Mouse (Mus musculus) kidney, postnatal 0 days (tissue): ENCODE measurements around the gene Odf4. TPM values are rescaled to one million over a fixed set of nuclear protein-coding genes. Genes with fewer than 3 reads are reported as not detected.

Experiments used
- ATAC-seq: fragments of 200-750 bp; cut with Nextera tagmentation; replicated peaks from 2 replicates; pipeline ENCODE4 v1.8.0; 2017; ENCODE audit warnings: low read depth, moderate number of reproducible peaks, moderate TSS enrichment, moderate library complexity; ENCODE audit not compliant: low FRiP score
- DNase-seq: peaks from one replicate; pipeline ENCODE4 v3.0.0-alpha.2; 2016; ENCODE audit warnings: low spot score
- H3K27ac ChIP-seq: fragments of 300-500 bp; sonication (generic); 2 replicates; pipeline ENCODE4 v1.5.1; 2014; ENCODE audit warnings: mild to moderate bottlenecking
- H3K27me3 ChIP-seq: fragments of 300-500 bp; sonication (generic); 2 replicates; pipeline ENCODE4 v1.6.1; 2014; ENCODE audit warnings: low read length, mixed read lengths; ENCODE audit not compliant: insufficient read depth
- H3K36me3 ChIP-seq: fragments of 300-500 bp; sonication (generic); 2 replicates; pipeline ENCODE4 v1.6.1; 2014; ENCODE audit warnings: low read length, mixed read lengths; ENCODE audit not compliant: insufficient read depth
- H3K4me1 ChIP-seq: fragments of 300-500 bp; sonication (generic); replicated peaks from 2 replicates; pipeline ENCODE4 v1.6.1; 2014; ENCODE audit warnings: antibody characterized with exemption, low read length, mixed read lengths; ENCODE audit not compliant: insufficient read depth
- H3K4me2 ChIP-seq: fragments of 300-500 bp; sonication (generic); 2 replicates; pipeline ENCODE4 v1.6.1; 2014; ENCODE audit warnings: mild to moderate bottlenecking, low read length, moderate library complexity, mixed read lengths
- H3K4me3 ChIP-seq: fragments of 300-500 bp; sonication (generic); replicated peaks from 2 replicates; pipeline ENCODE4 v1.5.1; 2014; ENCODE audit warnings: low read depth, low read length
- H3K9ac ChIP-seq: fragments of 300-500 bp; sonication (generic); 2 replicates; pipeline ENCODE4 v1.6.1; 2014; ENCODE audit warnings: low read depth, low read length
- H3K9me3 ChIP-seq: fragments of 300-500 bp; sonication (generic); replicated peaks from 2 replicates; pipeline ENCODE4 v1.6.1; 2016; ENCODE audit warnings: low read length, inconsistent platforms, mixed read lengths
- CTCF ChIP-seq: IDR thresholded peaks from 2 replicates; pipeline ENCODE4 v1.5.1; 2016; ENCODE audit warnings: antibody characterized with exemption, low read depth, mild to moderate bottlenecking, moderate library complexity
- WGBS: fragments of 180-500 bp; shearing (Covaris S2); extraction: QIAGEN DNeasy Blood & Tissue Kit; methylation state at CpG from one replicate; pipeline ENCODE4 v1.1.7; 2014; 5-methylcytosine and 5-hydroxymethylcytosine counted together
- polyA plus RNA-seq: library from polyadenylated mRNA; unstranded; fragments of >200 nt; fragmentation: Nextera tagmentation; extraction: Ambion mirVana; gene quantifications from 2 replicates; pipeline ENCODE4 v1.2.1, GENCODE M21; 2015

Gene Odf4
- polyA plus RNA-seq, 1 experiment from 2014 or later: 0.29 TPM

DNA sequence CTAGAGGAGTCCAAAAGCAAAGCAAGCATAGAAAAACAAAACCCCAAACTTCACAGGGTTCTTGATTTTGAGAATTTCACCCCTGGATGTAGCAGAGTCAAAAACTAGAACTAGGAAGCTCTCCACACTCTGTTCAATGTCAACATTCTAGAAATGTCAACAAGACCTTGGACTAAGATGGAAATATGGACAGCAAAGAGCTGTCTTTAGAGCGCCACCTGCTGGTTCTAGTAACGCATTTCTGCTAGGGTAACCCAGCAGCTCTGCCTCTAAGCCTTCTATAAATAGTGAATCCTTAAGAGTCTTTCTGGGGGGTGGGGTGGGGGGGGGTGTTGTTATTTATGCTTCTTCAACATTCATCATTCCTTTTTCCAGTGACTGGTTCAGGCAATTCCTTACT lies 52.0 kb downstream of the Odf4 start:
- Histone ChIP-seq H3K4me3 (no peak overlapping the region), H3K9me3 (no peaks in the 10 kb centered on the region), H3K4me1 (no peaks in the 10 kb centered on the region), H3K27ac (no peak overlapping the region), H3K27me3 (no peaks in the 10 kb centered on the region), H3K9ac (no peak overlapping the region), H3K4me2 (no peak overlapping the region), H3K36me3 (no peaks in the 10 kb centered on the region)
- WGBS: 0% methylated on average over 2 of the region's 2 CpGs
- ATAC-seq (no peak), DNase-seq (peak; percentile 90)
- peak; percentile 85 for TF ChIP-seq CTCF

Other genes starting within 250 kb of the Odf4 start
- gene Myh10, start 235.5 kb downstream of the Odf4 start, polyA plus RNA-seq: 83.8 and 93.9 TPM in 2 replicates
- gene Ndel1, start 55.2 kb downstream of the Odf4 start, polyA plus RNA-seq: 86.1 and 90.9 TPM in 2 replicates
- gene Rnf222, start 38.5 kb downstream of the Odf4 start, polyA plus RNA-seq: 0.13 and 0.17 TPM in 2 replicates
- gene Rpl26, start 25.5 kb downstream of the Odf4 start, polyA plus RNA-seq: 1,114 and 1,312 TPM in 2 replicates
- 8.9 and 11.3 TPM in 2 replicates for gene Arhgef15, start 30.4 kb upstream of the Odf4 start, polyA plus RNA-seq
- 11.1 and 11.5 TPM in 2 replicates for gene Slc25a35, start 41.0 kb upstream of the Odf4 start, polyA plus RNA-seq
- gene Rangrf, start 48.1 kb upstream of the Odf4 start, polyA plus RNA-seq: 55.6 and 58.3 TPM in 2 replicates
- 20.9 and 23.3 TPM in 2 replicates for gene Pfas, start 81.4 kb upstream of the Odf4 start, polyA plus RNA-seq
- gene Ctc1, start 88.8 kb upstream of the Odf4 start, polyA plus RNA-seq: 27.6 and 27.7 TPM in 2 replicates
- 49.3 and 61.1 TPM in 2 replicates for gene Aurkb, start 118.6 kb upstream of the Odf4 start, polyA plus RNA-seq
- 11.9 and 13.3 TPM in 2 replicates for gene Borcs6, start 132.6 kb upstream of the Odf4 start, polyA plus RNA-seq
- 60.8 and 61.3 TPM in 2 replicates for gene Tmem107, start 143.7 kb upstream of the Odf4 start, polyA plus RNA-seq
- 66.7 and 67.7 TPM in 2 replicates for gene Vamp2, start 161.4 kb upstream of the Odf4 start, polyA plus RNA-seq
- gene Per1, start 168.1 kb upstream of the Odf4 start, polyA plus RNA-seq: 7.4 and 9.9 TPM in 2 replicates
- 0.42 and 0.50 TPM in 2 replicates for gene Hes7, start 193.3 kb upstream of the Odf4 start, polyA plus RNA-seq
- gene 9130213A22Rik, start 195.5 kb upstream of the Odf4 start, polyA plus RNA-seq: 0.25 and 0.31 TPM in 2 replicates
- gene Aloxe3, start 198.8 kb upstream of the Odf4 start, polyA plus RNA-seq: 0.54 and 0.69 TPM in 2 replicates
- gene Alox12b, start 229.9 kb upstream of the Odf4 start, polyA plus RNA-seq: 0.27 and 0.36 TPM in 2 replicates